Mouse (Mus musculus): ENCODE results near the gene AC124502.3. TPM values are rescaled to one million over a fixed set of nuclear protein-coding genes. Genes with fewer than 3 reads are reported as not detected.

AC124502.3 gene
- polyA plus RNA-seq, 1 experiment from 2014 or later = 4.2 TPM

- Histone ChIP-seq H3K9me3 (no peaks in the 10 kb centered on the region), H3K27me3 (replicated peaks; ENCODE audit: low read depth, poor library complexity, severe bottlenecking) (peaks cover 7% of the 10 kb centered on the region; the same call in 1 of the 2 replicates), H3K4me3 (peak overlapping the region; percentile 95), H3K36me3 (replicated peaks) (peaks cover 19% of the 10 kb centered on the region), H3K27ac (replicated peaks) (peak overlapping the region; percentile 95), H3K4me1 (peaks cover 45% of the 10 kb centered on the region)
- DNase-seq (ENCODE audit: low spot score) = peak; percentile 24
- WGBS = 15% methylated on average over 41 of the region's 41 CpGs
Measured at GRCm38 (mm10) chr19:5039301-5040114, 817 bp downstream of the AC124502.3 start.

GRCm38 (mm10) chr19:5040862-5041523 lies 2.3 kb downstream of the AC124502.3 start, which contains the start of gene Brms1:
Gene Brms1 (plus strand): TSS chr19:5041354.
- Histone ChIP-seq H3K4me3 (peak within 1 kb of the TSS; percentile 95), H3K4me1 (peaks cover 45% of the 10 kb centered on the region), H3K36me3 (replicated peaks) (peaks cover 31% of the 10 kb centered on the region), H3K9me3 (no peaks in the 10 kb centered on the region), H3K27ac (replicated peaks) (peak within 1 kb of the TSS; percentile 81), H3K27me3 (replicated peaks; ENCODE audit: low read depth, poor library complexity, severe bottlenecking) (peaks cover 7% of the 10 kb centered on the region; the same call in 1 of the 2 replicates)
- DNase-seq (ENCODE audit: low spot score) = peak; percentile 94
- 9% methylated on average over 40 of the region's 40 CpGs for whole genome bisulfite sequencing

GRCm38 (mm10) chr19:5041588-5041987 lies 2.9 kb downstream of the AC124502.3 start:
- Histone ChIP-seq H3K9me3 (no peaks in the 10 kb centered on the region), H3K4me3 (peak overlapping the region; percentile 95), H3K27me3 (replicated peaks; ENCODE audit: low read depth, poor library complexity, severe bottlenecking) (peaks cover 7% of the 10 kb centered on the region; the same call in 1 of the 2 replicates), H3K36me3 (replicated peaks) (peaks cover 37% of the 10 kb centered on the region), H3K27ac (replicated peaks) (peak overlapping the region; percentile 81), H3K4me1 (peaks cover 45% of the 10 kb centered on the region)
- DNase-seq (ENCODE audit: low spot score) = no peak
- WGBS = 3% methylated on average over 16 of the region's 16 CpGs

GRCm38 (mm10) chr19:5045531-5045930 lies 6.8 kb downstream of the AC124502.3 start:
- Histone ChIP-seq H3K27ac (replicated peaks) (no peak overlapping the region), H3K27me3 (replicated peaks; ENCODE audit: low read depth, poor library complexity, severe bottlenecking) (peaks cover 8% of the 10 kb centered on the region), H3K36me3 (replicated peaks) (peaks cover 69% of the 10 kb centered on the region), H3K9me3 (no peaks in the 10 kb centered on the region), H3K4me3 (no peak overlapping the region), H3K4me1 (peaks cover 34% of the 10 kb centered on the region)
- no peak for DNase-seq (ENCODE audit: low spot score)
- 75% methylated on average over 4 of the region's 4 CpGs for WGBS

GRCm38 (mm10) chr19:5048138-5049056 lies 9.7 kb downstream of the AC124502.3 start:
- H3K27ac ChIP-seq (replicated peaks) = no peak overlapping the region
- no peaks in the 10 kb centered on the region for H3K9me3 ChIP-seq
- WGBS = 87% methylated on average over 14 of the region's 14 CpGs
- peaks cover 36% of the 10 kb centered on the region for H3K4me1 ChIP-seq
- H3K36me3 ChIP-seq (replicated peaks) = peaks cover 62% of the 10 kb centered on the region
- peaks cover 37% of the 10 kb centered on the region for H3K27me3 ChIP-seq (replicated peaks; ENCODE audit: low read depth, poor library complexity, severe bottlenecking)
- DNase-seq (ENCODE audit: low spot score) = no peak
- H3K4me3 ChIP-seq = peak overlapping the region; percentile 21; the same call in 1 of the 2 replicates

GRCm38 (mm10) chr19:5049325-5049724 lies 10.6 kb downstream of the AC124502.3 start:
- no peak for DNase-seq (ENCODE audit: low spot score)
- Histone ChIP-seq H3K27me3 (replicated peaks; ENCODE audit: low read depth, poor library complexity, severe bottlenecking) (peaks cover 46% of the 10 kb centered on the region), H3K4me1 (peaks cover 36% of the 10 kb centered on the region), H3K36me3 (replicated peaks) (peaks cover 54% of the 10 kb centered on the region), H3K9me3 (no peaks in the 10 kb centered on the region), H3K27ac (replicated peaks) (no peak overlapping the region), H3K4me3 (no peak overlapping the region)
- 79% methylated on average over 6 of the region's 6 CpGs for WGBS

- no peaks in the 10 kb centered on the region for H3K9me3 ChIP-seq
- H3K27ac ChIP-seq (replicated peaks) = peak within 1 kb of the TSS; percentile 67
- peaks cover 54% of the 10 kb centered on the region for H3K27me3 ChIP-seq (replicated peaks; ENCODE audit: low read depth, poor library complexity, severe bottlenecking)
- H3K4me3 ChIP-seq = peak within 1 kb of the TSS; percentile 44
- peaks cover 36% of the 10 kb centered on the region for H3K4me1 ChIP-seq
- H3K36me3 ChIP-seq (replicated peaks) = peaks cover 49% of the 10 kb centered on the region
- peak; percentile 76 for DNase-seq (ENCODE audit: low spot score)
- WGBS = 12% methylated on average over 14 of the region's 14 CpGs
Measured at GRCm38 (mm10) chr19:5050047-5050905, 11.6 kb downstream of the AC124502.3 start, which contains the start of gene Rin1. Gene Rin1 (plus strand): TSS chr19:5050481.

GRCm38 (mm10) chr19:5051031-5051430 lies 12.3 kb downstream of the AC124502.3 start:
- peaks cover 41% of the 10 kb centered on the region for H3K36me3 ChIP-seq (replicated peaks)
- H3K9me3 ChIP-seq = no peaks in the 10 kb centered on the region
- peaks cover 56% of the 10 kb centered on the region for H3K27me3 ChIP-seq (replicated peaks; ENCODE audit: low read depth, poor library complexity, severe bottlenecking)
- peaks cover 36% of the 10 kb centered on the region for H3K4me1 ChIP-seq
- H3K27ac ChIP-seq (replicated peaks) = peak overlapping the region; percentile 67
- peak; percentile 52 for DNase-seq (ENCODE audit: low spot score)
- WGBS = 4% methylated on average over 17 of the region's 17 CpGs
- H3K4me3 ChIP-seq = peak overlapping the region; percentile 44

- Histone ChIP-seq H3K36me3 (replicated peaks) (peaks cover 36% of the 10 kb centered on the region), H3K4me3 (peak overlapping the region; percentile 44), H3K9me3 (no peaks in the 10 kb centered on the region), H3K27ac (replicated peaks) (peak overlapping the region; percentile 67), H3K27me3 (replicated peaks; ENCODE audit: low read depth, poor library complexity, severe bottlenecking) (peaks cover 56% of the 10 kb centered on the region), H3K4me1 (peaks cover 41% of the 10 kb centered on the region)
- DNase-seq (ENCODE audit: low spot score) = no peak
- WGBS = 35% methylated on average over 3 of the region's 3 CpGs
Measured at GRCm38 (mm10) chr19:5051515-5051914, 12.8 kb downstream of the AC124502.3 start.

- Histone ChIP-seq H3K4me3 (peak overlapping the region; percentile 44), H3K36me3 (replicated peaks) (peaks cover 28% of the 10 kb centered on the region), H3K27ac (replicated peaks) (peak overlapping the region; percentile 37; the same call in 1 of the 2 replicates), H3K27me3 (replicated peaks; ENCODE audit: low read depth, poor library complexity, severe bottlenecking) (peaks cover 56% of the 10 kb centered on the region), H3K4me1 (peaks cover 48% of the 10 kb centered on the region), H3K9me3 (no peaks in the 10 kb centered on the region)
- WGBS = 25% methylated on average over 25 of the region's 25 CpGs
- no peak for DNase-seq (ENCODE audit: low spot score)
Measured at GRCm38 (mm10) chr19:5052166-5052822, 13.6 kb downstream of the AC124502.3 start.

- 63% methylated on average over 17 of the region's 17 CpGs for WGBS
- Histone ChIP-seq H3K4me1 (peaks cover 53% of the 10 kb centered on the region), H3K36me3 (replicated peaks) (peaks cover 23% of the 10 kb centered on the region), H3K27ac (replicated peaks) (peak overlapping the region; percentile 37; the same call in 1 of the 2 replicates), H3K9me3 (no peaks in the 10 kb centered on the region), H3K4me3 (no peak overlapping the region), H3K27me3 (replicated peaks; ENCODE audit: low read depth, poor library complexity, severe bottlenecking) (peaks cover 56% of the 10 kb centered on the region)
- no peak for DNase-seq (ENCODE audit: low spot score)
Measured at GRCm38 (mm10) chr19:5052853-5053252, 14.2 kb downstream of the AC124502.3 start.
